ENCODE assay signal across 17 mouse cellular contexts in genomic region chr6:32837939-32838301, GRCm38 (mm10).
A peak's percentile ranks its signal among the peaks of the same experiment; 100 is the strongest.
DNase-seq lines count a peak whose midpoint lies in the region; ATAC-seq lines count a peak whose summit lies in the region.
"Had no signal": no experiment of that assay in that cellular context is flagged by ENCODE, and none has a peak within 500 bp of the region (broad histone marks: within the 10 kb centered on the region; RNA-seq: fewer than 3 reads in every experiment).

No protein-coding gene starts in this region.

- H3K9me3 ChIP-seq in heart, embryonic 14.5 days (ENCODE audit: control insufficient read depth, low read length): no peaks in the 10 kb centered on the region
- H3K9me3 ChIP-seq in heart, embryonic 10.5 days: no peaks in the 10 kb centered on the region
- no peaks in the 10 kb centered on the region for H3K9me3 ChIP-seq in forebrain, embryonic 16.5 days (ENCODE audit: control insufficient read depth, low read length)

- peaks cover 0 to 6% of the 10 kb centered on the region in 2 experiments; a peak in 1 of 4 replicates for H3K4me1 ChIP-seq in heart, embryonic 14.5 days (ENCODE audit: control insufficient read depth in 2 of 2, insufficient read depth in 2 of 2, low read length in 2 of 2)
- H3K4me1 ChIP-seq in heart, embryonic 10.5 days: peaks cover 10% of the 10 kb centered on the region
- H3K4me1 ChIP-seq in forebrain, embryonic 16.5 days (replicated peaks; ENCODE audit: control insufficient read depth, insufficient read depth, low read length): peaks cover 15% of the 10 kb centered on the region

- no peak overlapping the region for H3K27ac ChIP-seq in heart, embryonic 14.5 days (replicated peaks in 1 of 2; ENCODE audit: control insufficient read depth in 1 of 2, insufficient read depth in 1 of 2, low read depth in 2 of 2, low read length in 2 of 2)
- no peak overlapping the region for H3K27ac ChIP-seq in heart, embryonic 10.5 days
- peak overlapping the region; percentile 62 for H3K27ac ChIP-seq in forebrain, embryonic 16.5 days (ENCODE audit: low read length)

- 67% methylated on average over 2 of the region's 2 CpGs for WGBS in heart, embryonic 14.5 days
- 90% methylated on average over 2 of the region's 2 CpGs for WGBS in heart, embryonic 10.5 days
- 22% methylated on average over 2 of the region's 2 CpGs for WGBS in forebrain, embryonic 16.5 days

- no peak for ATAC-seq in heart, embryonic 14.5 days (ENCODE audit: insufficient number of reproducible peaks, insufficient read depth, low FRiP score, low read depth)
- ATAC-seq in forebrain, embryonic 16.5 days: peak; percentile 77

- no peak for DNase-seq in heart, embryonic 10.5 days (ENCODE audit: low spot score)
- DNase-seq in right cerebral cortex, postnatal 10 days (ENCODE audit: low spot score in 2 of 2): peak; percentile 25 to 40
- DNase-seq in right cerebral cortex, postnatal 36 days (ENCODE audit: low spot score in 2 of 2): no peak
- peak; percentile 28 for DNase-seq in telencephalon, adult 2 months (ENCODE audit: low read depth, low spot score)
- no peak for DNase-seq in spleen, postnatal 10 days (ENCODE audit: low spot score in 2 of 2)
- no peak for DNase-seq in cerebellum, adult 11-12 months
- DNase-seq: cerebellum, adult 9-11 months; gastrocnemius, postnatal 25 days; heart, postnatal 4 days; kidney, adult 18-20 months; kidney, postnatal 25 days; left cerebral cortex, postnatal 4 days; thymus, postnatal 36 days had no signal

- H3K4me2 ChIP-seq in heart, embryonic 14.5 days (ENCODE audit: low read length): no peak overlapping the region
- H3K4me2 ChIP-seq in forebrain, embryonic 16.5 days (ENCODE audit: low read length): no peak overlapping the region
- H3K4me2 ChIP-seq: heart, embryonic 12.5 days; liver, embryonic 11.5 days had no signal

- no peak overlapping the region for H3K4me3 ChIP-seq in heart, embryonic 14.5 days (ENCODE audit: control insufficient read depth in 1 of 2, insufficient read depth in 1 of 2, low read depth in 1 of 2, low read length in 2 of 2)
- H3K4me3 ChIP-seq in heart, embryonic 10.5 days: no peak overlapping the region
- H3K4me3 ChIP-seq in forebrain, embryonic 16.5 days (replicated peaks; ENCODE audit: low read length): no peak overlapping the region
- H3K4me3 ChIP-seq: heart, embryonic 12.5 days had no signal

- H3K27me3 ChIP-seq in heart, embryonic 14.5 days (ENCODE audit: control insufficient read depth, insufficient read depth, low read length): no peaks in the 10 kb centered on the region
- no peaks in the 10 kb centered on the region for H3K27me3 ChIP-seq in heart, embryonic 10.5 days (ENCODE audit: insufficient read depth, poor library complexity, severe bottlenecking)
- no peaks in the 10 kb centered on the region for H3K27me3 ChIP-seq in forebrain, embryonic 16.5 days (replicated peaks; ENCODE audit: control insufficient read depth, insufficient read depth, low read length)
- H3K27me3 ChIP-seq: heart, embryonic 12.5 days had no signal

- H3K9ac ChIP-seq in heart, embryonic 14.5 days (ENCODE audit: low read length): 0 out of 2 replicates have a peak overlapping the region, but pooled peaks have one; percentile 11
- H3K9ac ChIP-seq in forebrain, embryonic 16.5 days (replicated peaks; ENCODE audit: low read depth, low read length): no peak overlapping the region
- H3K9ac ChIP-seq: heart, embryonic 12.5 days had no signal

- peaks cover 7% of the 10 kb centered on the region for H3K36me3 ChIP-seq in heart, embryonic 14.5 days (ENCODE audit: control insufficient read depth, insufficient read depth, low read length)
- peaks cover 17% of the 10 kb centered on the region for H3K36me3 ChIP-seq in heart, embryonic 10.5 days
- H3K36me3 ChIP-seq in forebrain, embryonic 16.5 days (ENCODE audit: control insufficient read depth, insufficient read depth): no peaks in the 10 kb centered on the region

Comparison
In these comparisons a context has a peak if more than half of its experiments do, and no peak if none do; other contexts are left out.
1. DNase-seq: peak in right cerebral cortex, postnatal 10 days (2 of 2) and telencephalon, adult 2 months (single experiment); none in heart, embryonic 10.5 days (single experiment), right cerebral cortex, postnatal 36 days (0 of 2), spleen, postnatal 10 days (0 of 2) and cerebellum, adult 11-12 months (single experiment).